Mouse (Mus musculus) embryo, embryonic 11.5 days (tissue): ENCODE measurements around the gene Cenpc1.

ENCODE experiments used
- DNase-seq: peaks from one replicate; pipeline ENCODE4 v3.0.0-alpha.2; 2012; ENCODE audit warnings: low read depth, low spot score

The Cenpc1 gene

GRCm38 (mm10) chr5:85996545-85997510, 68.6 kb downstream of the Cenpc1 start:
- DNase-seq = no peak

DNA sequence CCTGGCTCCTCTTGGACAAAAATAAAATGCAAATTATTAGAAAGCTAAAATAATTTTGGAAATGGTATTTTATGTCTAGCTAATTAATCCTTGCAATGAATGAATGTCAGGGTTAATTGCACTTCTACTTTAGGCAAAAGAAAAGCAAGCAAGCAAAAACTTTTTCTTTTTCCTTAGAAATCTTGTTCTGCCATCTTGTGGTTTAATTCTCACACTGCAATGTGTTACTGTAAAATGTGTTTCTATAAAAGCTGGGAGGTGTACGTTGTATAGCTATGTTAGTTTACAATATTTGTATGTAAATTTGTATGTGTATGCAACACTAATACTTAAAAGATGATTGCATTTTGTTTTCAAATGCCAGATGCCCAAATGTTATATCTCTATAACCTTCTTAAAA, 70.8 kb downstream of the Cenpc1 start:
- DNase-seq = no peak

DNA sequence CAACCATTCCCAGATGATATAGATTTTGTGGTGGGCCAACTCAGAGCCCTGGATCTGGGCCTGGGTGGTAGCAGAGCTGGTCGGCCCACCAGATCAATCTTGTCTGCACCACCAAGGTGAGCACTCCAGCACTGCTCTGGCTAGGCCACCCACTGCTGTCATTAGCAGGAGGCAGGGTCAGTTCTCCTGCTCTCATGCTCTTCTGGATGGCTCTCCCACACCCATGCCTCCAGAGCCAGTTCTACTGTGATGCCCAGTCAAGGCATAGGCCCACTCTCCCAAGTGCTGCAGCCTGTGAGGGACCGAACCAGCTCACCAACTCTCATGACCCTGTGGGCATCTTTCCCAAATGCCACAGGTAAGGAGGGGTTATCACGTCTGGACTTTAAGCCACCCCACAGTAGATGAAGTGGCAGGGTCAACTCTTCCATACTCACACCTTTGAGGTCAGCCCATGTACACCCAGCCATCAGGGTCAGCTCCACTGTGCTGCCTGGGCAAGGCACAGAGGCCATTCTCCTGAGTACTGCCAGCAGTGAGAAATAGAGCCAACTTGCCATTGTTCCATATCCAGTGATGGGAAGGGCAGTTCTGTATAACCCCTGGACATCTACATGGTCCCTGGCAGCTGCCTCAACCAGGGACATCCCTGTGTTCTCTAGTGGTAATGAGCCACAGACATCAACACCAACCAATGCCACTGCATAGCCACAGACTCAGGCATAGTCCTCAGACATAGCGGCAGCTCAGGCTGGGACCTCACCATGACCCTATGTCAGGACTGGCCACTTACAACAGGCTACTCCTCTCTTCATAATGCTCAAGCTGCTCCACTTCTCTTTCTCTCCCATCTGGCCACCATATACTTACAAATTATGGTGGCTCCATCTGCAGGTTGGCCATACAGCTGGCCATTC, 72.3 kb downstream of the Cenpc1 start:
- no peak for DNase-seq

DNA sequence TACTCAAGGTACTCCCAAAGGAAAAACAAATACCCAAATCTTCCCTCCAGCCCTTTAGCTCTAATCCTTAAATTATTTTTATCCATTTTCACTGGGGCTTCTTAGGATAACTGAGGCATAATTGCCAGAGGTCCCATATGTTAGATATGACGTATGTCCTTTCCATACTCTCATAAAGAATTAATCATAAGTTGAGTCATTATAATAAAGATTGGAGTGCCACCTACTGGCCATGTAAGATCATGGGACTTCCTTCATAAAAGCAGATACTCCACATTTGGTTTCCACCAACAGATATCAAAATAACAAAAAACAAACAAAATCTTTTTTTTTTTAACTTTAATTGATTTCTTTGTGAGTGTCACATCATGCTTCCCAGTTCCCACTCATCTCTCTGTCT, 73.3 kb downstream of the Cenpc1 start:
- no peak for DNase-seq

DNA sequence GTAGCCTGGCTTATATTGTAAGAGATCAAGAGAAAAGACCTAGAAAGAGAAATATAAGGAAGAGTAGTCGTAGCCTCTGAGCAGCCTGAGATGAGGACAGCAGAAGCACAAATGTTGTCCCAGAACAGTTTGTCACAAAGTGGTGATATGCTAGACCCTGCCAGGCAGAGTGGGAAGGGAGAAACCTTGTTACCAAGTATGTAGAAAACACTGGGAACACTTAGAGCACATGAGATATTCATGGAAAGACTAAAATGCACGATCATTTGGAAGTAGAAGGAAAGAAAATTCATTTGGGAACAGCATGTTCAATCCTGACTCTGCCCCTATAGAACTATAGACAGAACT, 77.9 kb downstream of the Cenpc1 start:
- no peak for DNase-seq

DNA sequence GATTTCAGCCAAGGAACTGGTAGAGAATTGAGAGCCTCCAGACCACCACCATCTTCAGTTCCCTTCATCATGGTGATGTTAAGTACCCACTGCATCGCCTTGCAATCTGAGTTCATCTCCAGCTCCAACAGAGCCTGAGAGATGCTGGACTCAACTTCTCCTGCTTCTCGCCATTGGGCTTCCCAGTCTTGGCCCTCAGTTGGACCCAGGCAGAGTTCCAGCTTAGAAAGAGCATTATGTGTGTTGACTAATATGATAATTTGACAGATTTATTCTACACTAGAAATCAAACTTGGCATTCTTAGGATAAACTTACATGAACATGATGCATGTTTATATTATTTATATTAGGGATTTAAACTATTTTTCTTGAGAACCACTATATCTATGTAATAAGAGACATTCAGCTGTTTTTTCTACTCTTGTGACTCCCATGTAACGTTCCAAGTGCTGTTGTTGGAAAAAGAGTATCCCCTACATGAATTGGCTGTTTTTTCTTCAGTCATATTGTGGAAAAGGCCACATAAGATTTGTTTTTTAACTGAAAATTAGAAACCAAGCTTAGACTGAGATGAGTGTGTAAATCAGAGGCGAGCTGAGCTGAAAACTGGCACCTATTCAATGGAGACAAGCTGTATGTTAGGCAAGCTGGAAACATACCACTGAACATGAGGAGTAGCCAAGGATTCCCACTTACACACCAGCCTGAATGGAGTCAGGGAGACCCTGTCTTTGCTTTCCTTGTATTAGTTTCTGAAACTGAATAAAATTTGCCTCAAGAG, 78.5 kb downstream of the Cenpc1 start:
- no peak for DNase-seq

- no peak for DNase-seq
Measured at GRCm38 (mm10) chr5:85977646-85978426, 87.5 kb downstream of the Cenpc1 start.

GRCm38 (mm10) chr5:85962791-85963190, 102.6 kb downstream of the Cenpc1 start:
- no peak for DNase-seq
